ENCODE assay signal across 8 mouse cellular contexts in the genomic region with DNA sequence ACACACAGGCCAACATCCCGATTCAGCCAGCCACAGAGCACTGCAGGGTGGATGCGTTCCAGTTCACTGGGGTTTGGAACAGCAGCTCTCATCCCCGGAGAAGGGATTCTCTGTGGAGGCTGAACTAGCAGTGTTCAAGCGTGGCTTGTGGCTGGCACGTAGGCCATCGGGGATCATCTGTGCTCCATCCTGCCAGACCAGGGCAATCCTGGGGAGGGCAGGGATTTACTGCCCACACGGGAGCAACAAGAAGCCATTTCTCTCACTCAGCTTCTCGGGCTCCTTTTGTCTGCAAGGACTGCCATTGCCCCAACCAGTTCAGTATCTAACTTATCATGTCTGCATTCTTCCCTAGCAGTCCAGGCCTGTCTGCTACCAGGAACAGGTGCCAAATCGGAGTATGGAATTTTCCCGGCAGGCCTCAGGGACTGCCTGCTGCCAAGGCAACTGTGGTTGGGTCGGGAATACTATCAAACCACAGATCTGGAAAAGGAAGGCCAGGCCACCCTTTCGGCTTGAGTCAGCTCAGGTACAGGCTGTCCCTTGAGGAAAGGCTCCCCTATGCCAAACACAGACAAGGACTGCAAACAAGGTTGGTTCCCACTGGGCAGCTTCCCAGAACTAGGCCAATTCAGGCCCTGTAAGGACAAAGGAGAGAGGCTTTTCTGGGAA.
A peak's percentile ranks its signal among the peaks of the same experiment; 100 is the strongest.
DNase-seq lines count a peak whose midpoint lies in the region; ATAC-seq and TF ChIP-seq lines count a peak whose summit lies in the region.

No protein-coding gene starts in this region.

- no peaks in the 10 kb centered on the region for H3K79me2 ChIP-seq in liver, adult 2 months (ENCODE audit: control insufficient read depth, insufficient read depth, low read length)

- H3K9ac ChIP-seq in liver, adult 2 months (ENCODE audit: low read depth, low read length): no peak overlapping the region
- no peak overlapping the region for H3K9ac ChIP-seq in liver, embryonic 12.5 days
- H3K9ac ChIP-seq in heart, embryonic 13.5 days: peak overlapping the region; percentile 56; the same call in 1 of the 2 replicates
- no peak overlapping the region for H3K9ac ChIP-seq in midbrain, postnatal 0 days (replicated peaks; ENCODE audit: low read length, poor library complexity, severe bottlenecking)

- peak; percentile 32 for DNase-seq in liver, adult 2 months (ENCODE audit: extremely low read depth, low read depth, low spot score)
- peak; percentile 17 for DNase-seq in kidney, postnatal 14 days
- DNase-seq in midbrain, postnatal 0 days (ENCODE audit: low spot score): peak; percentile 58
- no peak for DNase-seq in thymus, postnatal 36 days
- no peak for DNase-seq in urinary bladder, postnatal 25 days (ENCODE audit: low spot score)

- no peak overlapping the region for H3K4me3 ChIP-seq in liver, adult 2 months (ENCODE audit: insufficient read depth, low read depth, low read length)
- H3K4me3 ChIP-seq in liver, embryonic 12.5 days: no peak overlapping the region
- no peak overlapping the region for H3K4me3 ChIP-seq in cortical plate, adult 2 months (ENCODE audit: insufficient read depth, low read length)
- H3K4me3 ChIP-seq in heart, embryonic 13.5 days: no peak overlapping the region
- H3K4me3 ChIP-seq in midbrain, postnatal 0 days (ENCODE audit: low read depth, low read length): no peak overlapping the region

- no peak for TF ChIP-seq CTCF in liver, adult 2 months (IDR thresholded peaks at IDR 0.05; ENCODE audit: low read depth, low read length)
- TF ChIP-seq CTCF in cortical plate, adult 2 months (IDR thresholded peaks at IDR 0.05; ENCODE audit: extremely low read depth, insufficient read depth, low read length): no peak
- TF ChIP-seq CTCF in midbrain, postnatal 0 days (IDR thresholded peaks at IDR 0.05): no peak

- no peaks in the 10 kb centered on the region for H3K27me3 ChIP-seq in liver, adult 2 months (ENCODE audit: control insufficient read depth, insufficient read depth, low read length)
- peaks cover 7% of the 10 kb centered on the region; the same call in 1 of the 2 replicates for H3K27me3 ChIP-seq in liver, embryonic 12.5 days (replicated peaks)
- no peaks in the 10 kb centered on the region for H3K27me3 ChIP-seq in heart, embryonic 13.5 days (replicated peaks)
- no peaks in the 10 kb centered on the region for H3K27me3 ChIP-seq in midbrain, postnatal 0 days (ENCODE audit: insufficient read depth, low read length)

- no peak overlapping the region for H3K27ac ChIP-seq in liver, adult 2 months (replicated peaks; ENCODE audit: insufficient read depth, low read depth, low read length)
- no peak overlapping the region for H3K27ac ChIP-seq in liver, embryonic 12.5 days
- 0 out of 2 replicates have a peak overlapping the region, but pooled peaks have one; percentile 26 for H3K27ac ChIP-seq in cortical plate, adult 2 months (ENCODE audit: insufficient read depth, low read length)
- peak overlapping the region; percentile 79 for H3K27ac ChIP-seq in heart, embryonic 13.5 days (replicated peaks)
- peak overlapping the region; percentile 59 for H3K27ac ChIP-seq in midbrain, postnatal 0 days (ENCODE audit: low read depth, low read length)

- H3K9me3 ChIP-seq in liver, embryonic 12.5 days (replicated peaks): no peaks in the 10 kb centered on the region
- no peaks in the 10 kb centered on the region for H3K9me3 ChIP-seq in heart, embryonic 13.5 days
- no peaks in the 10 kb centered on the region for H3K9me3 ChIP-seq in midbrain, postnatal 0 days (ENCODE audit: low read length)

- WGBS in liver, adult 2 months: 77% methylated on average over 12 of the region's 12 CpGs
- 68% methylated on average over 12 of the region's 12 CpGs for WGBS in liver, embryonic 12.5 days (ENCODE audit: insufficient replicate concordance)
- 40% methylated on average over 12 of the region's 12 CpGs for WGBS in heart, embryonic 13.5 days
- 38% methylated on average over 12 of the region's 12 CpGs for WGBS in midbrain, postnatal 0 days

- H3K4me2 ChIP-seq in liver, embryonic 12.5 days: no peak overlapping the region
- no peak overlapping the region for H3K4me2 ChIP-seq in heart, embryonic 13.5 days
- H3K4me2 ChIP-seq in midbrain, postnatal 0 days (ENCODE audit: low read depth, low read length, poor library complexity, severe bottlenecking): no peak overlapping the region

- no peaks in the 10 kb centered on the region for H3K4me1 ChIP-seq in liver, adult 2 months (ENCODE audit: control insufficient read depth, insufficient read depth, low read length)
- H3K4me1 ChIP-seq in liver, embryonic 12.5 days: no peaks in the 10 kb centered on the region
- H3K4me1 ChIP-seq in cortical plate, adult 2 months (ENCODE audit: control insufficient read depth, insufficient read depth, low read length): peaks cover 6% of the 10 kb centered on the region
- H3K4me1 ChIP-seq in heart, embryonic 13.5 days: peaks cover 58% of the 10 kb centered on the region
- 0 out of 2 replicates have a peak, but pooled peaks cover 4% of the 10 kb centered on the region for H3K4me1 ChIP-seq in midbrain, postnatal 0 days (ENCODE audit: insufficient read depth, low read length)

- no peaks in the 10 kb centered on the region for H3K36me3 ChIP-seq in liver, adult 2 months (ENCODE audit: control insufficient read depth, insufficient read depth, low read length)
- no peaks in the 10 kb centered on the region for H3K36me3 ChIP-seq in liver, embryonic 12.5 days
- no peaks in the 10 kb centered on the region for H3K36me3 ChIP-seq in heart, embryonic 13.5 days
- no peaks in the 10 kb centered on the region for H3K36me3 ChIP-seq in midbrain, postnatal 0 days (ENCODE audit: insufficient read depth, low read length)

- no peak for TF ChIP-seq POLR2A in liver, adult 2 months (IDR thresholded peaks at IDR 0.05; ENCODE audit: extremely low read depth, insufficient read depth, low read length)
- TF ChIP-seq POLR2A in cortical plate, adult 2 months (IDR thresholded peaks at IDR 0.05; ENCODE audit: extremely low read depth, insufficient read depth, low read length): no peak

- no peak for ATAC-seq in liver, embryonic 12.5 days
- ATAC-seq in heart, embryonic 13.5 days (ENCODE audit: extremely low read depth, insufficient number of reproducible peaks, low FRiP score, low TSS enrichment): no peak
- peak; percentile 57; the same call in 1 of the 2 replicates for ATAC-seq in midbrain, postnatal 0 days (ENCODE audit: low FRiP score)

Comparison
In these comparisons a context has a peak if more than half of its experiments do, and no peak if none do; other contexts are left out.
1. DNase-seq: peak in liver, adult 2 months (single experiment), kidney, postnatal 14 days (single experiment) and midbrain, postnatal 0 days (single experiment); none in thymus, postnatal 36 days (0 of 2) and urinary bladder, postnatal 25 days (single experiment).
2. H3K27ac ChIP-seq: peak in cortical plate, adult 2 months (single experiment), heart, embryonic 13.5 days (single experiment) and midbrain, postnatal 0 days (single experiment); none in liver, adult 2 months (single experiment) and liver, embryonic 12.5 days (single experiment).